Mouse (Mus musculus): Measurements from ENCODE around the gene Alkbh6. TPM values are rescaled to one million over a fixed set of nuclear protein-coding genes. Genes with fewer than 3 reads are reported as not detected.

Alkbh6 gene
- polyA plus RNA-seq, 1 experiment from 2014 or later: 93.4 TPM

DNA sequence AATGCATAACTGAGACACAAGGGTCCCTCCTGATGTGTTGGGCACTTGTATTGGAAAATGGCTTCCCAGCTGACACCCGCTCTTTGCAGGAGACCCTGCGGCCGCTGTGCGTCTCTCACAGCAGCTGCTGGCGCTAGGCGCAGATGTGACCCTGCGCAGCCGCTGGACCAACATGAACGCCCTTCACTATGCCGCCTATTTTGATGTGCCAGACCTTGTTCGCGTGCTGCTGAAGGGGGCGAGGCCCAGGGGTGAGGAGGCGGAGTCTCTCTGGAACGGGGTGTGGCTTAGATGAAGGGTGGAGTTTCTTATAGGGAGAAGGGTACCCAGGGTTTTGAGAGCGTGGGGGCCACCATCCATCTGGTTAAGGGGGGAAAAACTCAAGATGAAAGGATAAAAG, 11.3 kb upstream of the Alkbh6 start:
- Histone ChIP-seq H3K4me3 (no peak overlapping the region), H3K4me1 (peaks cover 17% of the 10 kb centered on the region), H3K9ac (no peak overlapping the region), H3K27ac (no peak overlapping the region), H3K4me2 (replicated peaks) (no peak overlapping the region), H3K27me3 (replicated peaks) (no peaks in the 10 kb centered on the region), H3K9me3 (no peaks in the 10 kb centered on the region), H3K36me3 (peaks cover 80% of the 10 kb centered on the region)
- ATAC-seq (ENCODE audit: low FRiP score, low read depth): no peak
- WGBS: 85% methylated on average over 16 of the region's 16 CpGs

DNA sequence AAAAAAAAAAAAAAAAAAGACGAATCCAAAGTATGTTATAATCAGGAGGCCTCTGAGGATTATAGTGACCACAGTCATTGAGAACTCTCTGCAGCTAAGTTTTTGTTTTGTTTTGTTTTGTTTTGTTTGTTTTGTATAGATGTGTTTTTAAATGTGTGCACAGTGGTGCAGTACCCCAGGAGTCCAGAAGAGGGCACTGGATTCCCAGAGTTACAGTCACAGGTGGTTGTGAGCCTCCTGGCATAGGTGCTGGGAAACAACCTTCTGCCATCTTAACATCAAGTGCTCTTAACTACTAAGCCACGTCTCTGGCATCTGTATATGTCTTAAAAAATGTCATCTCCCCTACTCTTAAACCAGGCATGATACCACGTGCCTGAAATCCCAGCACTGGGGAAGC, 7.6 kb upstream of the Alkbh6 start:
- Histone ChIP-seq H3K9me3 (no peaks in the 10 kb centered on the region), H3K4me1 (no peaks in the 10 kb centered on the region), H3K27ac (no peak overlapping the region), H3K9ac (no peak overlapping the region), H3K4me3 (no peak overlapping the region), H3K4me2 (replicated peaks) (no peak overlapping the region), H3K36me3 (peaks cover 88% of the 10 kb centered on the region), H3K27me3 (replicated peaks) (no peaks in the 10 kb centered on the region)
- 52% methylated on average over 3 of the region's 3 CpGs for WGBS
- ATAC-seq (ENCODE audit: low FRiP score, low read depth): no peak

DNA sequence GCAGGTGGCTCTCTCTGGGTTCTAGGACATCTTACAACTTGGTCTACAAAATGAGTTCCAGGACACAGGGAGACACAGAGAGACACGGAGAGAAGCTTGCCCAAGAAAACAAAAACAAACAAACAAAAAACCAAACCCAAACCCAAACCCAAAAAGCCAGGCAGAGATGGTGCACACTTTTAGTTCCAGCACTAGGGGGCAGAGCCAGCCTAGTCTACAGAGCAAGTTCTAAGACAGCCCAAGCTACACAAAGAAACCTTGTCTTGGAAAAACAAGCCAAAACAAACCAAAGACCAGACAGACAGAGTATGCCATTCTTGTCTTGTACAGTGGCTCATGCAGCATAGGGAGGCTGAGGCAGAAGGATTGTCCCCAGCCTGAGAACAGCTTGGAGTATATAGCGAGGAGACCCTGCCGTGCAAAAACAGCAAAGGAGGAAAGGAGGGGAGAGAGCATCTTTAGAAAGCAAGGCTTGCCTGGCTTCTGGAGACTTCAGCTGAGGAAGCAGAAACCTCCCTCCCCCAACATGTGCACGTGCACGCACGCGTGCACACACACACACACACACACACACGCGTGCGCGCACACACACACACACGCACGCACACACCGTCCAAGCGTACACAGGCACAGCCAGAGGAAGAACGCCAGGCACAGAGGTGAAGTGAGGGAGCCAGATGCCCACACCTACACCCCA, 2.3 kb upstream of the Alkbh6 start:
- H3K36me3 ChIP-seq: peaks cover 54% of the 10 kb centered on the region
- WGBS: 91% methylated on average over 16 of the region's 16 CpGs
- no peak overlapping the region for H3K9ac ChIP-seq
- no peak overlapping the region for H3K4me2 ChIP-seq (replicated peaks)
- H3K4me1 ChIP-seq: peaks cover 16% of the 10 kb centered on the region
- H3K9me3 ChIP-seq: no peaks in the 10 kb centered on the region
- no peaks in the 10 kb centered on the region for H3K27me3 ChIP-seq (replicated peaks)
- no peak overlapping the region for H3K4me3 ChIP-seq
- no peak for ATAC-seq (ENCODE audit: low FRiP score, low read depth)
- no peak overlapping the region for H3K27ac ChIP-seq

DNA sequence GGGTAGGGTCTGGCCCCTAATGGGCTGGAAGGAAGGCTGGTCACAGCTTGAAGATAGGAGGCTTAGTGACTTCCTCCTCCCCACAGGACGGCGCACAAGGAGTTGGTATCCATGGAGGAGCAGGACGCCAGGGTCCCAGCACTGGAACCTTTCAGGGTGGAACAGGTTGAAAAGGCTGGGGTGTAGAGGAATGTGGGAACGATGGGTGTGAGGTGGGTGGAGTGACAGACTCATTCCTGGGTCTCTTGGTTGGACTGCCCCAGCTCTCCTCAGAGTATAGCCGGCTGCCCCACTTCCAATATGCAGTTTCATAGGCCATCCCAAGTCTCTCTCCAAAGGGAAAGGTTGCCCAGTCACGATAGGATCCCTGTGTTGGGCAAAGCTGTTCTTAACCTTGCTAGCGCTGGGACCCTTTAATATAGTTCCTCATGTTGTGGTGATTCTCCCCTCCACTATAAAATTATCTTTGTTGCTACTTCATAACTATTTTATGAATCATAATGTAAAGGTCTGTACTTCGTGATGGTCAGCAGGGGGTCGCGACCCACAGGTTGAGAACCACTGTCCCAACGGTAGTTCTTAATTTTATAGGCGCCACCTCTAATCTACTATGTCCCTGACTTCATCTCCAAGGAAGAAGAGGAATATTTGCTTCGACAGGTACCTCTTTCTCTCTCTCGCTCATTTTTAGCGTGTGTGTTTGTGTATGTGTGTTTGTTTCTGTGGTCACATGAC, 1.0 kb downstream of the Alkbh6 start:
- no peak for ATAC-seq (ENCODE audit: low FRiP score, low read depth)
- H3K4me2 ChIP-seq (replicated peaks): peak overlapping the region; percentile 90
- no peak overlapping the region for H3K27ac ChIP-seq
- peaks cover 48% of the 10 kb centered on the region for H3K36me3 ChIP-seq
- 68% methylated on average over 15 of the region's 15 CpGs for WGBS
- H3K9ac ChIP-seq: peak overlapping the region; percentile 72
- H3K4me3 ChIP-seq: peak overlapping the region; percentile 68
- no peaks in the 10 kb centered on the region for H3K9me3 ChIP-seq
- H3K4me1 ChIP-seq: peaks cover 18% of the 10 kb centered on the region
- no peaks in the 10 kb centered on the region for H3K27me3 ChIP-seq (replicated peaks)

DNA sequence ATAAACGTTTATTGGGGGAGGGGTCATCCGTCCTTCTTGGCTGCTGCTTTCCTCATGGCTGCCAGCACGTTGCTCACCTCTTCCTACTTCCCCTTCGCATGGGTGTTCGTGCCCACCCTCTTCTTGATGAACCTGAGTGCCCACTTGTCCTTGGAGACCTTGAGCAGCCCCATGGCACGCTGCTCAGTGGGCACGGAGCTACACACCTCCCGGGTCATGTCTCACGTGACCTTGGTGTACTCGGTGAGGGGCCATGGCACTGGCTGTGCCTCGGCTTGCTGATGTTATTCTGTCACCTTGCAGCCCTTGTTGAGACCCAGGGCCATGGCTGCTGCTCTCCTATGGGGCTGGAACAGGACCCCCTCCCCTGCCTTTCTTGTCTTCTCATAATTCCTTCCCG, 1.6 kb downstream of the Alkbh6 start:
- no peak for ATAC-seq (ENCODE audit: low FRiP score, low read depth)
- Histone ChIP-seq H3K4me3 (no peak overlapping the region), H3K4me2 (replicated peaks) (no peak overlapping the region)

DNA sequence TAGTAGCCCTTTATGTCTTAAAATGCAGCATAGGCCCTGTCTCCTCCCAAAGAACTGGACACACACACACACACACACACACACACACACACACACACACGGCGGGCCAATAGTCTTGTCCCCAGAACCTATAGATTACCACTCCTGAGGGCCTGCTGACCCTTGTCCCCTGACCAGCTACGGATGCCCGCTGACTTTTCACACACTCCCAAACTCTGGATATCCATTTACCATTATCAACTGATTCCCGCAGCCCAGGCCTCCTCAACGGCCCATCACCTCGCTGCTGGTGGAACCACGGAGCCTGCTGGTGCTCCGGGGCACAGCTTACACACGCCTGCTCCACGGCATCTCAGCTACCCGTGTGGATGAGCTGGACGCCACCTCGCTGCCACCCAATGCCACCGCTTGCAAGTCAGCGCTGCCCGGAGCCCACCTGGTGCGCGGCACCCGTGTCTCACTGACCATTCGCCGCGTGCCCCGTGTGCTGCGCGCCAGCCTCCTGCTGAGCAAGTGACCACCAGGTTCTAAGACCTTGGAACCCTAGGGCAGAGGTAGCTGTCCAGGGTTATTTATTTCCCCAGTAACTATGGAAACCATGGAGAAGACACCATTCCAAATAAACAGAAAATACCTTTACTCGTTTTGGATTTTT, 5.3 kb downstream of the Alkbh6 start:
- Histone ChIP-seq H3K9ac (no peak overlapping the region), H3K4me3 (no peak overlapping the region), H3K9me3 (no peaks in the 10 kb centered on the region), H3K27ac (no peak overlapping the region), H3K36me3 (peaks cover 23% of the 10 kb centered on the region), H3K4me2 (replicated peaks) (no peak overlapping the region), H3K4me1 (peaks cover 14% of the 10 kb centered on the region), H3K27me3 (replicated peaks) (no peaks in the 10 kb centered on the region)
- ATAC-seq (ENCODE audit: low FRiP score, low read depth): no peak
- 50% methylated on average over 27 of the region's 27 CpGs for WGBS

More for the DNA sequence above, 1.6 kb downstream of the Alkbh6 start:
- Histone ChIP-seq H3K9me3 (no peaks in the 10 kb centered on the region), H3K27ac (no peak overlapping the region), H3K4me1 (peaks cover 21% of the 10 kb centered on the region), H3K9ac (no peak overlapping the region), H3K36me3 (peaks cover 46% of the 10 kb centered on the region), H3K27me3 (replicated peaks) (no peaks in the 10 kb centered on the region)
- 94% methylated on average over 12 of the region's 12 CpGs for WGBS

DNA sequence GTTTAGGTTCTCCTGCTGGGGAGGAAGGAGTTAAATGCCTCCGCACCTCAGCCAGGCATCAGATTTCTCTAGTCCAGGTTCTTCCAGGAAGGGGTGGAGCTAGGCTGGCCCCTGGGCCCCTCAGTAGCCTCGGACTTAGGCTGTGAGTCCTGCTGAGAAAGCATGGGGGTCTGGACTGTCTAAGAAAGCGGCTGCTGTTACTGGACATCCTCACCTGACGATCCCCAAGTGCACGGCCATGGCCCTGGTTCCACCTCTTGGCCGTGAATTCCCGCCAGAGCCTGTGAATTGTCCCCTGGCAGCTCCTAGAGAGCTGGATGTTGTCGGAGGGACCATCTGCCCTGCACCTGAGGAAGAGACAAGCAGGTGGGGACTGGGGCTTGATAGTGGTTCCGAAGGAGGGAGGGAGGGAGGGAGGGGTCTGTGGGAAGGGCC, 6.2 kb downstream of the Alkbh6 start, which contains the start of gene Syne4:
Gene Syne4 (plus strand): TSS at position 87 of the 435 bp plus-strand sequence.
- H3K9me3 ChIP-seq: no peaks in the 10 kb centered on the region
- H3K4me2 ChIP-seq (replicated peaks): peak within 1 kb of the TSS; percentile 42
- no peak for ATAC-seq (ENCODE audit: low FRiP score, low read depth)
- no peaks in the 10 kb centered on the region for H3K27me3 ChIP-seq (replicated peaks)
- whole genome bisulfite sequencing: 2% methylated on average over 9 of the region's 9 CpGs
- peaks cover 27% of the 10 kb centered on the region for H3K36me3 ChIP-seq
- no peak within 1 kb of the TSS for H3K27ac ChIP-seq
- peak within 1 kb of the TSS; percentile 10; the same call in 1 of the 2 replicates for H3K4me3 ChIP-seq
- H3K9ac ChIP-seq: peak within 1 kb of the TSS; percentile 30; the same call in 1 of the 2 replicates
- H3K4me1 ChIP-seq: peaks cover 6% of the 10 kb centered on the region

DNA sequence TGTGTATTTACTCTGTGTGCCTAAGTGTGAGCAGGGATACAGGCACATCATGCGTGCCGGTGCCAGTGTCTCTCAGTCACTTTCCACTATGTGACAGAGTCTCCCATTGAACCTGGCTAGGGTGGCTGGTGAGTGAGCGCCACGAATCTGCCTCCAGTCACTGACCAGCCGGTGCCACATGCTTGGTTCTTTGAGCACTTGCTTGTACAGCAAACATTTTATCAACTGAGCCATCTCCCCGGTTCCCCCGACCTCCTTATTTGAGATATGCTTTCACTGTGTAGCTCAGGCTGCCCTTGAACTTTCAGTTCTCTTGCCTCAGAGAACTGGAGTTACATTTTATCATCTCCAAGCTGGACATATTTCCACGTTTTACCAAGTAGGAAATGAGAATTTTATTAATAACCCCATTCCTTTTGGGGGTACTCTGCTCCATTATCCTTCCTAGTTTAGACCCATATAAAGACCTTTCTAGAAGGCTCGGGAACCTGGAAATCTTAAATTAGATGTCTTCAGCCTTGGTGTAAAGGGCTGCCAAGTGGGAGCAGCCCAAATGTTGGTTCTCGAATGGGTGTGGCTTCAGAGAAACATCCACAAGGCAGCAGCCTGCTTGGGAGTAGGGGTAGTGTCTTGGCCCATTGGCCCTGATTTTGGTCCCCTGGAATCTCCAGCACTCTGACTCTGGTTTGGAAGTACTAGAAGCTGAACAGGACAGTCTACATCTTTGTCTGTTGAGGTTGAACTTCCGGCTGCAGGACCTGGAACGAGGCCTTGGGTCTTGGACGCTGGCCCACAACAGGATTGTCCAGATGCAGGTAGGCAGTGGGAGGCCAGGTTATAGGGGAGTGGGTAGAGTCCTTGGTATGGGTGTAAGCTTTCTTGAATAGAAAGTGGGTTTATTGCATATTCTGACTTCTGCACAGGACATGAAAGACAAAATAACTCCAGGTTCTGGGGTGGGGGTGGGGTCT, 7.3 kb downstream of the Alkbh6 start:
- Histone ChIP-seq H3K27ac (no peak overlapping the region), H3K9me3 (no peaks in the 10 kb centered on the region), H3K4me1 (peaks cover 8% of the 10 kb centered on the region), H3K9ac (no peak overlapping the region; the same call in 1 of the 2 replicates), H3K36me3 (peaks cover 27% of the 10 kb centered on the region), H3K4me2 (replicated peaks) (no peak overlapping the region), H3K27me3 (replicated peaks) (no peaks in the 10 kb centered on the region), H3K4me3 (no peak overlapping the region)
- no peak for ATAC-seq (ENCODE audit: low FRiP score, low read depth)
- 83% methylated on average over 13 of the region's 13 CpGs for WGBS

DNA sequence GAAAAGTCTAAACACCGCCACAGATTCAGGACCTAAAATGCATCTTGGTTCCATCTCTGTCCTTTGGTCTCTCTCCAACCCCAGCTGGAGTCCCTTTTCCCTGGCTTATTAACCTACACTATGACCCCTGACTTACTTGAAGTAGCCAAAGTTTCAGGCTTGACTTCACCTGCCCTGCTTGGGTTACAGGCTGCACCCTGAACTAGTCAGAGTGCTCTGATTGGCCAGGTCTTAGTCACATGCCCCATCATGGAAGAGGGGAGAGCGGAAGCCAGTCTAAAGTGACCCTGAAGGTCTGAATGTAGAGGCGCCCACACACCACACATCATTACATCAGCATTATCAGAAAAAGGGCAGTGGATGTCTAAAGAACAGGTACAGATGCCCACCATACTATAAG, 9.6 kb downstream of the Alkbh6 start:
- no peaks in the 10 kb centered on the region for H3K9me3 ChIP-seq
- no peaks in the 10 kb centered on the region for H3K27me3 ChIP-seq (replicated peaks)
- no peak overlapping the region for H3K4me3 ChIP-seq
- H3K4me2 ChIP-seq (replicated peaks): no peak overlapping the region
- WGBS: 92% methylated on average over 3 of the region's 3 CpGs
- peaks cover 23% of the 10 kb centered on the region for H3K4me1 ChIP-seq
- ATAC-seq (ENCODE audit: low FRiP score, low read depth): no peak
- H3K9ac ChIP-seq: no peak overlapping the region
- 0 out of 2 replicates have a peak, but pooled peaks cover 11% of the 10 kb centered on the region for H3K36me3 ChIP-seq
- H3K27ac ChIP-seq: no peak overlapping the region

DNA sequence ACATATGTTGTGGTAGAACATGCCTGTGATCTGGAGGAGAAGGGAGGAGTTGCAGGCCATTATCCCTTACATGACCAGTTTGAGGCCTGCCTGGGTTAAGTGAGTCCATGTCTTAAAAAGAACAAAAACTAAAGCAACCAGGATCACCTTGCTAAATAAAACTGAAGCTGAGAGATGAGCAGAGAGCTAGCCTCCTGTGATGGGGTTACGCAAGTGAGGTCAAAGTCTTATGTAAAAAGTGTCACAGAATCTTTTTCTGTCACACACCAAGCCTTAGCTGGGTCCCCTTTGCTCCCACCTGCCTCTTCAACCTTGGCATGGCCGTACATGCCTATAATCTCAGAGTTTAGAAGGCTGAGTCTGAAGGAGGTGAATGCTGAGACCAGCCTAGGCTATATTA, 12.4 kb downstream of the Alkbh6 start:
- Histone ChIP-seq H3K9me3 (0 out of 2 replicates have a peak, but pooled peaks cover 5% of the 10 kb centered on the region), H3K27ac (no peak overlapping the region), H3K9ac (peak overlapping the region; percentile 86; the same call in 1 of the 2 replicates), H3K36me3 (0 out of 2 replicates have a peak, but pooled peaks cover 4% of the 10 kb centered on the region), H3K4me1 (peaks cover 18% of the 10 kb centered on the region), H3K4me2 (replicated peaks) (peak overlapping the region; percentile 83), H3K27me3 (replicated peaks) (no peaks in the 10 kb centered on the region), H3K4me3 (peak overlapping the region; percentile 83)
- no peak for ATAC-seq (ENCODE audit: low FRiP score, low read depth)
- WGBS: 91% methylated on average over 2 of the region's 2 CpGs

DNA sequence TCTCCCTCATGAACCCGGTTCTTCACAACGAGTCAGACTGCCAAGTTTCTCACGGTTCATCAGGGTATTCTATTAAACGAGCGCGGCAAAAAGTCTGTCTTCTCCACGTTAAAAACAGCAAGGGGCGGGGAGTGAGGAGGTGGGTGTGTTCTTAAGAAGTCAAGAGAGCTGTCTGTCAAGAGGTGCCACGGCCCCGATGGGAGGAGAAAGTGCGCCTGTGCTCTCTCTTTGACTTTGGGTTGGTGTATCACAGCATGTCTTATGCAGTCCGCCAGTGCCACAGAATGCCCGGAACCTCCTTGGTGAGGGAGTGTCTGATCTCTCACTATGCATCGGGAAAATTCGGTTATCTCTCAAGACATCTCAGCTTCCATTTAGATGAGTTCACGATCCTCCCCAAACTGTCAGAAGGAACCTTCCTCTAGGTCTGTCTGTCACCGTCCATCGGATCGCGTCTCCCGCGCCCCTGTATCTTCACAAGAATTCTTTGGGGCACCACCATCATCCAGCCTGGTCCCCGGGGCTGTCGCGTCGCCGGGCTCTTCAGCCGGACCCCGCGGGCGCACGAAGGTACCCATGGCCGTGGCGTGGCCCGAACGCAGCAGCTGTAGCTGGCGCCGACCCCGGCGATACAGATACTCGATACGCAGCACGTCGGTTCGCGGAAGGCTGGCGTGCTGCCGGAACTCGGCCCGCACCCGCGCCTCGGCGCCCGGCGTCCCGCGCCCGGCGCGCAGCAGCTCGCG, 13.2 kb downstream of the Alkbh6 start, which contains the start of gene E130208F15Rik:
Gene E130208F15Rik (plus strand): TSS at position 202 of the 746 bp plus-strand sequence.
- peak within 1 kb of the TSS; percentile 86 for H3K9ac ChIP-seq
- H3K36me3 ChIP-seq: 0 out of 2 replicates have a peak, but pooled peaks cover 4% of the 10 kb centered on the region
- H3K4me2 ChIP-seq (replicated peaks): peak within 1 kb of the TSS; percentile 83
- peak within 1 kb of the TSS; percentile 83 for H3K4me3 ChIP-seq
- peaks cover 18% of the 10 kb centered on the region for H3K4me1 ChIP-seq
- peak; percentile 71 for ATAC-seq (ENCODE audit: low FRiP score, low read depth)
- 0 out of 2 replicates have a peak, but pooled peaks cover 5% of the 10 kb centered on the region for H3K9me3 ChIP-seq
- H3K27ac ChIP-seq: peak within 1 kb of the TSS; percentile 82
- WGBS: under 1% methylated on average over 63 of the region's 63 CpGs
- no peaks in the 10 kb centered on the region for H3K27me3 ChIP-seq (replicated peaks)
